Comparison of ENCODE assay signal across 9 mouse cellular contexts in genomic region chr17:13309182-13309631, GRCm38 (mm10). TPM values are rescaled to one million over a fixed set of nuclear protein-coding genes. Genes with fewer than 3 reads are reported as not detected.
DNase-seq lines count a peak whose midpoint lies in the region; ATAC-seq and TF ChIP-seq lines count a peak whose summit lies in the region.
"Not testable (repeated sequence)": the region's sequence is repeated elsewhere in the genome, so short reads cannot be mapped to it uniquely, and the experiment has no call there.
"Had no signal": no experiment of that assay in that cellular context is flagged by ENCODE, and none has a peak within 500 bp of the region (broad histone marks: within the 10 kb centered on the region; RNA-seq: fewer than 3 reads in every experiment).

No protein-coding gene starts in this region.

- H3K4me3 ChIP-seq in embryonic facial prominence, embryonic 14.5 days (ENCODE audit: low read depth, low read length); hindbrain, embryonic 13.5 days; liver, postnatal 0 days (ENCODE audit: low read depth, low read length); midbrain, embryonic 13.5 days (replicated peaks): not testable (repeated sequence)

- not testable (repeated sequence) for H3K27ac ChIP-seq in embryonic facial prominence, embryonic 14.5 days (replicated peaks; ENCODE audit: low read depth, low read length); hindbrain, embryonic 13.5 days; liver, postnatal 0 days (ENCODE audit: low read depth); midbrain, embryonic 13.5 days

- not testable (repeated sequence) for H3K9ac ChIP-seq in embryonic facial prominence, embryonic 14.5 days (ENCODE audit: low read depth, low read length); hindbrain, embryonic 13.5 days; liver, postnatal 0 days (replicated peaks); midbrain, embryonic 13.5 days (replicated peaks)

- peaks cover 12% of the 10 kb centered on the region for H3K9me3 ChIP-seq in embryonic facial prominence, embryonic 14.5 days (ENCODE audit: control insufficient read depth, low read length)
- peaks cover 56% of the 10 kb centered on the region for H3K9me3 ChIP-seq in hindbrain, embryonic 13.5 days
- peaks cover 14% of the 10 kb centered on the region for H3K9me3 ChIP-seq in liver, postnatal 0 days (ENCODE audit: low read length)
- peaks cover 39% of the 10 kb centered on the region for H3K9me3 ChIP-seq in midbrain, embryonic 13.5 days

- not testable (repeated sequence) for TF ChIP-seq EP300 in liver, postnatal 0 days (IDR thresholded peaks at IDR 0.05; ENCODE audit: low read depth)

- TF ChIP-seq CTCF in liver, postnatal 0 days (IDR thresholded peaks at IDR 0.05; ENCODE audit: low read depth) = not testable (repeated sequence)

- DNase-seq in embryonic facial prominence, embryonic 14.5 days (ENCODE audit: low spot score); liver, postnatal 0 days: not testable (repeated sequence)
- peak; percentile 19 to 23 for DNase-seq in heart, adult 9 months (ENCODE audit: low spot score in 2 of 2)
- peak; percentile 24 to 52 for DNase-seq in kidney, adult 8-10 months
- DNase-seq in kidney, postnatal 4 days = peak; percentile 36 to 52

- peak; percentile 43; the same call in 1 of the 2 replicates for ATAC-seq in embryonic facial prominence, embryonic 14.5 days (ENCODE audit: low read depth)
- peak; percentile 22; the same call in 1 of the 2 replicates for ATAC-seq in hindbrain, embryonic 13.5 days (ENCODE audit: low FRiP score)
- 0 out of 2 replicates have a peak, but pooled peaks have one; percentile 16 for ATAC-seq in liver, postnatal 0 days
- peak; percentile 53 for ATAC-seq in midbrain, embryonic 13.5 days

- not testable (repeated sequence) for H3K4me2 ChIP-seq in embryonic facial prominence, embryonic 14.5 days (ENCODE audit: low read depth, low read length); hindbrain, embryonic 13.5 days; liver, postnatal 0 days (ENCODE audit: low read depth, low read length); midbrain, embryonic 13.5 days (replicated peaks)

- H3K36me3 ChIP-seq in embryonic facial prominence, embryonic 14.5 days (ENCODE audit: control insufficient read depth, insufficient read depth, low read length); hindbrain, embryonic 13.5 days; liver, postnatal 0 days (replicated peaks; ENCODE audit: insufficient read depth, low read length); midbrain, embryonic 13.5 days: not testable (repeated sequence)

- not testable (repeated sequence) for H3K27me3 ChIP-seq in embryonic facial prominence, embryonic 14.5 days (replicated peaks; ENCODE audit: control insufficient read depth, insufficient read depth, low read length); hindbrain, embryonic 13.5 days; liver, postnatal 0 days (ENCODE audit: insufficient read depth, low read length); midbrain, embryonic 13.5 days

- not testable (repeated sequence) for H3K4me1 ChIP-seq in embryonic facial prominence, embryonic 14.5 days (ENCODE audit: control insufficient read depth, insufficient read depth, low read length); hindbrain, embryonic 13.5 days (replicated peaks); liver, postnatal 0 days (ENCODE audit: insufficient read depth); midbrain, embryonic 13.5 days (replicated peaks)

- WGBS in embryonic facial prominence, embryonic 14.5 days = 85% methylated on average over 10 of the region's 10 CpGs
- WGBS in hindbrain, embryonic 13.5 days = 91% methylated on average over 10 of the region's 10 CpGs
- 79% methylated on average over 10 of the region's 10 CpGs for WGBS in liver, postnatal 0 days (ENCODE audit: insufficient replicate concordance)
- 88% methylated on average over 10 of the region's 10 CpGs for WGBS in midbrain, embryonic 13.5 days

RNA-seq across cellular contexts. Expression of gene Tcp10c, which starts 45.2 kb away (rescaled TPM):
- not detected in 2 replicates for polyA plus RNA-seq in embryonic facial prominence, embryonic 14.5 days (2014; fragmentation: Nextera tagmentation; extraction: Ambion mirVana)
- not detected in 2 replicates for polyA plus RNA-seq in hindbrain, embryonic 13.5 days (2015; fragmentation: Nextera tagmentation; extraction: Ambion mirVana)
- not detected in 2 replicates for polyA plus RNA-seq in liver, postnatal 0 days (2015; fragmentation: Nextera tagmentation; extraction: Ambion mirVana)
- polyA plus RNA-seq in midbrain, embryonic 13.5 days (2015; fragmentation: Nextera tagmentation; extraction: Ambion mirVana) = 0.10 TPM in 1 of 2 replicates, not detected in the other
- polyA plus RNA-seq: G1E; spleen, adult 2 months had no signal
